ENCODE assay signal across 26 mouse cellular contexts in genomic region chr5:100102395-100102794, GRCm38 (mm10). TPM values are rescaled to one million over a fixed set of nuclear protein-coding genes. Genes with fewer than 3 reads are reported as not detected.
DNase-seq lines count a peak whose midpoint lies in the region; ATAC-seq lines count a peak whose summit lies in the region.
"Had no signal": no experiment of that assay in that cellular context is flagged by ENCODE, and none has a peak within 500 bp of the region (broad histone marks: within the 10 kb centered on the region; RNA-seq: fewer than 3 reads in every experiment).

No protein-coding gene starts in this region.

- ATAC-seq in lung, embryonic 16.5 days (ENCODE audit: low read depth) = peak; percentile 52; the same call in 1 of the 2 replicates
- no peak for ATAC-seq in midbrain, embryonic 11.5 days (ENCODE audit: low FRiP score)
- ATAC-seq in midbrain, embryonic 13.5 days = no peak
- ATAC-seq: activated CD4-positive, CD25-positive, alpha-beta regulatory T cell, adult 4 months; forebrain, embryonic 14.5 days; forebrain, embryonic 16.5 days; Patski had no signal

- no peaks in the 10 kb centered on the region for H3K36me3 ChIP-seq in lung, embryonic 16.5 days (ENCODE audit: control insufficient read depth, insufficient read depth, low read length)
- no peaks in the 10 kb centered on the region for H3K36me3 ChIP-seq in midbrain, embryonic 11.5 days (ENCODE audit: control insufficient read depth, insufficient read depth, low read length)
- no peaks in the 10 kb centered on the region for H3K36me3 ChIP-seq in midbrain, embryonic 13.5 days
- H3K36me3 ChIP-seq: embryonic facial prominence, embryonic 13.5 days; embryonic facial prominence, embryonic 15.5 days; forebrain, embryonic 10.5 days; forebrain, embryonic 12.5 days had no signal

- no peak overlapping the region for H3K4me3 ChIP-seq in lung, embryonic 16.5 days (ENCODE audit: low read length)
- no peak overlapping the region for H3K4me3 ChIP-seq in midbrain, embryonic 11.5 days (ENCODE audit: low read depth, low read length)
- H3K4me3 ChIP-seq in midbrain, embryonic 13.5 days (replicated peaks) = no peak overlapping the region
- H3K4me3 ChIP-seq: embryonic facial prominence, embryonic 13.5 days; embryonic facial prominence, embryonic 15.5 days; erythroblast, embryonic 14.5 days; forebrain, embryonic 10.5 days; forebrain, embryonic 12.5 days had no signal

- H3K9me3 ChIP-seq in lung, embryonic 16.5 days (ENCODE audit: control insufficient read depth, low read length) = no peaks in the 10 kb centered on the region
- H3K9me3 ChIP-seq in midbrain, embryonic 11.5 days (ENCODE audit: control insufficient read depth, low read length) = no peaks in the 10 kb centered on the region
- H3K9me3 ChIP-seq in midbrain, embryonic 13.5 days = no peaks in the 10 kb centered on the region
- H3K9me3 ChIP-seq: embryonic facial prominence, embryonic 13.5 days; embryonic facial prominence, embryonic 15.5 days; forebrain, embryonic 10.5 days; forebrain, embryonic 12.5 days had no signal

- H3K4me1 ChIP-seq in lung, embryonic 16.5 days (replicated peaks; ENCODE audit: control insufficient read depth, insufficient read depth, low read length) = no peaks in the 10 kb centered on the region; the same call in 1 of the 2 replicates
- no peaks in the 10 kb centered on the region for H3K4me1 ChIP-seq in midbrain, embryonic 11.5 days (ENCODE audit: control insufficient read depth, insufficient read depth, low read length)
- no peaks in the 10 kb centered on the region for H3K4me1 ChIP-seq in midbrain, embryonic 13.5 days (replicated peaks)
- H3K4me1 ChIP-seq: embryonic facial prominence, embryonic 13.5 days; embryonic facial prominence, embryonic 15.5 days; forebrain, embryonic 10.5 days; forebrain, embryonic 12.5 days had no signal

- DNase-seq in lung, postnatal 36 days = no peak
- DNase-seq in midbrain, embryonic 11.5 days (ENCODE audit: low spot score, missing footprints) = peak; percentile 71
- no peak for DNase-seq in adrenal gland, adult 18-20 months (ENCODE audit: low spot score in 2 of 2)
- DNase-seq: adrenal gland, adult 2 months; adrenal gland, postnatal 10 days; adrenal gland, postnatal 25 days; cerebellum, adult 11 months; cerebellum, adult 18-20 months; cerebellum, adult 8-10 months; cerebellum, adult 9-11 months; cerebellum, postnatal 14 days; cerebellum, postnatal 36 days; embryo, embryonic 11 days had no signal

- WGBS in lung, embryonic 16.5 days = 73% methylated on average over 1 of the region's 1 CpGs
- 94% methylated on average over 1 of the region's 1 CpGs for WGBS in midbrain, embryonic 11.5 days
- WGBS in midbrain, embryonic 13.5 days = 95% methylated on average over 1 of the region's 1 CpGs

- H3K27me3 ChIP-seq in lung, embryonic 16.5 days (ENCODE audit: control insufficient read depth, insufficient read depth, low read depth, low read length) = no peaks in the 10 kb centered on the region
- H3K27me3 ChIP-seq in midbrain, embryonic 11.5 days (ENCODE audit: control insufficient read depth, insufficient read depth, low read length) = no peaks in the 10 kb centered on the region
- H3K27me3 ChIP-seq in midbrain, embryonic 13.5 days = no peaks in the 10 kb centered on the region
- H3K27me3 ChIP-seq: embryonic facial prominence, embryonic 13.5 days; embryonic facial prominence, embryonic 15.5 days; forebrain, embryonic 12.5 days; Patski had no signal

- H3K4me2 ChIP-seq in lung, embryonic 16.5 days (ENCODE audit: low read depth, low read length) = no peak overlapping the region
- H3K4me2 ChIP-seq in midbrain, embryonic 11.5 days = no peak overlapping the region
- H3K4me2 ChIP-seq in midbrain, embryonic 13.5 days (replicated peaks) = no peak overlapping the region
- H3K4me2 ChIP-seq: embryonic facial prominence, embryonic 13.5 days; embryonic facial prominence, embryonic 15.5 days; forebrain, embryonic 12.5 days had no signal

- peak overlapping the region; percentile 39; the same call in 1 of the 2 replicates for H3K27ac ChIP-seq in lung, embryonic 16.5 days (ENCODE audit: low read length)
- H3K27ac ChIP-seq in midbrain, embryonic 11.5 days (ENCODE audit: low read depth, low read length) = no peak overlapping the region
- H3K27ac ChIP-seq in midbrain, embryonic 13.5 days = no peak overlapping the region
- H3K27ac ChIP-seq: embryonic facial prominence, embryonic 13.5 days; embryonic facial prominence, embryonic 15.5 days; forebrain, embryonic 10.5 days; forebrain, embryonic 12.5 days had no signal

- no peak overlapping the region for H3K9ac ChIP-seq in lung, embryonic 16.5 days (ENCODE audit: low read length)
- no peak overlapping the region for H3K9ac ChIP-seq in midbrain, embryonic 11.5 days (ENCODE audit: low read length)
- H3K9ac ChIP-seq in midbrain, embryonic 13.5 days (replicated peaks) = no peak overlapping the region
- H3K9ac ChIP-seq: embryonic facial prominence, embryonic 13.5 days; embryonic facial prominence, embryonic 15.5 days; forebrain, embryonic 12.5 days had no signal

RNA-seq across cellular contexts. Expression of gene Tmem150c, which starts 57.2 kb away (rescaled TPM):
- polyA plus RNA-seq in lung, embryonic 16.5 days (2015; fragmentation: Nextera tagmentation; extraction: Ambion mirVana) = 9.4 and 10.1 TPM in 2 replicates
- 3.0 TPM in 2 replicates for polyA plus RNA-seq in midbrain, embryonic 11.5 days (2014; fragmentation: Nextera tagmentation; extraction: Ambion mirVana)
- 17.7 and 22.1 TPM in 2 replicates for polyA plus RNA-seq in midbrain, embryonic 13.5 days (2015; fragmentation: Nextera tagmentation; extraction: Ambion mirVana)
- 10 to 100 TPM in 1 of 2 experiments, 1 to 10 TPM in 1; 7.5 to 18.3 TPM for total RNA-seq in adrenal gland, adult 18-20 months (2021)
- total RNA-seq: common myeloid progenitor, adult 5-6 weeks had no signal
- polyA plus RNA-seq: activated CD4-positive, CD25-positive, alpha-beta regulatory T cell, adult 4 months; C2C12; erythroblast, embryonic 14.5 days; Patski had no signal
